Mouse (Mus musculus) thymus, adult 2 months (tissue): Measurements from ENCODE around the gene Plaur.

ENCODE experiments used
- CTCF ChIP-seq: fragments of 200-500 bp; IDR thresholded peaks from 2 replicates; pipeline ENCODE4 v1.5.1; 2012; ENCODE audit warnings: mild to moderate bottlenecking, control low read depth, low read length, moderate library complexity, borderline replicate concordance; ENCODE audit not compliant: control insufficient read depth, poor library complexity, insufficient read depth; ENCODE audit errors: extremely low read depth
- POLR2A ChIP-seq: fragments of 200-500 bp; IDR thresholded peaks from 2 replicates; pipeline ENCODE4 v1.6.1; 2012; ENCODE audit warnings: mild to moderate bottlenecking, low read length, control low read depth, moderate library complexity; ENCODE audit not compliant: control insufficient read depth, poor library complexity, insufficient read depth; ENCODE audit errors: extremely low read depth

GRCm38 (mm10) chr7:24451855-24452311, 10.4 kb upstream of the Plaur start, which contains the start of gene Irgc1:
- no peak for TF ChIP-seq CTCF
- TF ChIP-seq POLR2A: no peak
